Mouse (Mus musculus): ENCODE results near the gene Hbb-bt. TPM values are rescaled to one million over a fixed set of nuclear protein-coding genes. Genes with fewer than 3 reads are reported as not detected.
"Not testable (repeated sequence)": the region's sequence is repeated elsewhere in the genome, so short reads cannot be mapped to it uniquely, and the experiment has no call there.

Hbb-bt gene
- polyA plus RNA-seq, 1 experiment = not detected

DNA sequence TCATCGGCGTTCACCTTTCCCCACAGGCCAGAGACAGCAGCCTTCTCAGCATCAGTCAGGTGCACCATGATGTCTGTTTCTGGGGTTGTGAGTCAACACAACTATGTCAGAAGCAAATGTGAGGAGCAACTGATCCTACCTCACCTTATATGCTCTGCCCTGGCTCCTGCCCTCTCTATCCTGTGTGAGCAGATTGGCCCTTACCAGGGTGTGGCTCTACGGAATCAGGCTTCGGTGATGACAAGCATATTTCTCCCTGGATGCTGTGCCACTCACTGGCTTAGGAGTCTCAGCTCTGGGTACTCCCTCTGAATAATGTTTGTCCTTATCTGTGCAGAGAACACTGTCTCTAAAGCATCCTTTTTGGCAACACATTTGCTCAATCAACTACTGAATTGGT is 14.0 kb upstream of the Hbb-bt start, which contains the start of gene Hbb-bs:
Gene Hbb-bs, minus strand, starts transcription at position 289 of the 400 bp plus-strand sequence.
- TF ChIP-seq TCF3 (IDR thresholded peaks at IDR 0.05; ENCODE audit: insufficient read length, low read depth) (no peak), MYOG (IDR thresholded peaks at IDR 0.05; ENCODE audit: control insufficient read depth in 1 of 3, insufficient read depth in 1 of 3, insufficient read length in 2 of 3, low read depth in 2 of 3) (no peak), MAX (IDR thresholded peaks at IDR 0.05; ENCODE audit: low read depth) (no peak), TCF12 (IDR thresholded peaks at IDR 0.05; ENCODE audit: insufficient read depth, poor library complexity, severe bottlenecking) (no peak), SRF (IDR thresholded peaks at IDR 0.05; ENCODE audit: control insufficient read depth, insufficient read length, low read depth) (no peak), USF1 (IDR thresholded peaks at IDR 0.05; ENCODE audit: low read depth) (no peak), POLR2AphosphoS2 (IDR thresholded peaks at IDR 0.05; ENCODE audit: insufficient read length, low read depth) (no peak), MYOD1 (IDR thresholded peaks at IDR 0.05; ENCODE audit: control insufficient read depth in 1 of 3, insufficient read length in 2 of 3, low read depth in 2 of 3) (no peak)
- Histone ChIP-seq H3K4me3 (no peak within 1 kb of the TSS), H3K79me2 (ENCODE audit: control insufficient read depth, insufficient read depth) (no peaks in the 10 kb centered on the region), H3K4me2 (ENCODE audit: low read depth) (no peak within 1 kb of the TSS), H3ac (ENCODE audit: control insufficient read depth, insufficient read length) (no peak within 1 kb of the TSS), H3K27me3 (ENCODE audit: control insufficient read depth, insufficient read depth, insufficient read length) (no peaks in the 10 kb centered on the region), H3K36me3 (ENCODE audit: control insufficient read depth, insufficient read depth) (no peaks in the 10 kb centered on the region)

DNA sequence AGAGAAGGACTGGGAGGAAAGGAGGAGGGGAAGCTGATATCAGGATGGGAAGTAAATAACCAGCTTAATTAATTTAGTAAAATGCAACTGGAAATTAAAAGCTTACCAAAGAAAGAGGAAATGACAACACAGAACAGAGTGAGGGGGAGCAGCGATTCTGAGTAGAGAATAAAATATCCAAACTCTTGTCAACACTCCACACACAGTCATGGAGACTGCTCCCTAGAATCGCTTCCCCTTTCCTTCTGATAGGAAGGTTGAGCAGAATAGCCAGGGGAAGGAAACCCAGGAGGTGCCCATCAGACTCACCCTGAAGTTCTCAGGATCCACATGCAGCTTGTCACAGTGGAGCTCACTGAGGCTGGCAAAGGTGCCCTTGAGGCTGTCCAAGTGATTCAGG is 13.3 kb upstream of the Hbb-bt start:
- not testable (repeated sequence) for H3K4me3 ChIP-seq

GRCm38 (mm10) chr7:103826255-103826887 is 12.6 kb upstream of the Hbb-bt start:
- Histone ChIP-seq H3K27me3 (ENCODE audit: control insufficient read depth, insufficient read depth, insufficient read length) (no peaks in the 10 kb centered on the region), H3K36me3 (ENCODE audit: control insufficient read depth, insufficient read depth) (no peaks in the 10 kb centered on the region), H3K79me2 (ENCODE audit: control insufficient read depth, insufficient read depth) (no peaks in the 10 kb centered on the region), H3ac (ENCODE audit: control insufficient read depth, insufficient read length) (no peak overlapping the region), H3K4me2 (ENCODE audit: low read depth) (no peak overlapping the region), H3K4me3 (no peak overlapping the region)
- no peak for TF ChIP-seq MYOD1 (IDR thresholded peaks at IDR 0.05; ENCODE audit: control insufficient read depth in 1 of 3, insufficient read length in 2 of 3, low read depth in 2 of 3)
- TF ChIP-seq POLR2AphosphoS2 (IDR thresholded peaks at IDR 0.05; ENCODE audit: insufficient read length, low read depth) = no peak
- TF ChIP-seq E2F4 (IDR thresholded peaks at IDR 0.05; ENCODE audit: insufficient read depth) = no peak
- TF ChIP-seq CEBPB (IDR thresholded peaks at IDR 0.05; ENCODE audit: insufficient read depth, poor library complexity, severe bottlenecking) = no peak
- TF ChIP-seq TCF12 (IDR thresholded peaks at IDR 0.05; ENCODE audit: insufficient read depth, poor library complexity, severe bottlenecking) = no peak
- no peak for TF ChIP-seq USF1 (IDR thresholded peaks at IDR 0.05; ENCODE audit: low read depth)
- no peak for TF ChIP-seq REST (IDR thresholded peaks at IDR 0.05; ENCODE audit: insufficient read depth, insufficient read length)
- no peak for TF ChIP-seq MYOG (IDR thresholded peaks at IDR 0.05; ENCODE audit: control insufficient read depth in 1 of 3, insufficient read depth in 1 of 3, insufficient read length in 2 of 3, low read depth in 2 of 3)

More for the DNA sequence above, 13.3 kb upstream of the Hbb-bt start:
- not testable (repeated sequence) for H3K79me2 ChIP-seq (ENCODE audit: control insufficient read depth, insufficient read depth); H3K27me3 ChIP-seq (ENCODE audit: control insufficient read depth, insufficient read depth, insufficient read length); H3K36me3 ChIP-seq (ENCODE audit: control insufficient read depth, insufficient read depth); H3K4me2 ChIP-seq (ENCODE audit: low read depth); H3ac ChIP-seq (ENCODE audit: control insufficient read depth, insufficient read length)

DNA sequence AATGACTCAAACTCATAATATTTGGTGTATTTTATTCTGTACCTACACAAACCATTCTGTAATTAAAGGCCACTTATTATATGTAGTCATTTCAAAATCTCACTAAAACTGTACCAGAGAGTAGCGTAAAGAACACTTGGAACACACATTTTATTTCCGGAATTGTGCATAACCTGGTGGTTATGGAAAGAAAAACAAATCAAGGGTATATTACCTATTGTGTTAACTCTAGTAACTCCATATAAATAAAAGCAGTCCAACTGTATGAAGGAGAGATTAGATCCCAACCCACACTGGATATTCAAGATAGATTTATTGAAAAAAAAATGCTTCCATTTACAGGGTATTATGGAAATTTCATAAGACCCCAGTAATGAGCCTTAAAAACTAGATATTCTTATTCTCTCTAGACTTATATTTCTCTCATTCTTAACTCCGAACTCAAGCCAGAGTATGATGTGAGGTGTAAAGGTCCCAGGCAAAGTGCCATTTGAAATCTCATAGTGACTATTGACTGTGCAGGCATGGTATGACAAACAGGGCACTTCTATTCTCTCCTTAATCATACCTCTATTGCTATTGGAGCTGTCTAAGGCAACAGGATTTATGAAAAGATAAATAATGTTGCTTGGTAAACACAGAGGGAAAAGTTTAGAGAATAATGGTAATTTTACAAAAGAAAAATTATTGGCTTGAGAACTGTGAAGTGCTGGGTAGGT is 11.9 kb upstream of the Hbb-bt start:
- Histone ChIP-seq H3K4me3 (no peak overlapping the region), H3K4me2 (ENCODE audit: low read depth) (no peak overlapping the region), H3K79me2 (ENCODE audit: control insufficient read depth, insufficient read depth) (no peaks in the 10 kb centered on the region), H3ac (ENCODE audit: control insufficient read depth, insufficient read length) (no peak overlapping the region), H3K27me3 (ENCODE audit: control insufficient read depth, insufficient read depth, insufficient read length) (no peaks in the 10 kb centered on the region), H3K36me3 (ENCODE audit: control insufficient read depth, insufficient read depth) (no peaks in the 10 kb centered on the region)
- TF ChIP-seq POLR2AphosphoS2 (IDR thresholded peaks at IDR 0.05; ENCODE audit: insufficient read length, low read depth) (no peak), SRF (IDR thresholded peaks at IDR 0.05; ENCODE audit: control insufficient read depth, insufficient read length, low read depth) (no peak), E2F4 (IDR thresholded peaks at IDR 0.05; ENCODE audit: insufficient read depth) (no peak), MAX (IDR thresholded peaks at IDR 0.05; ENCODE audit: low read depth) (no peak), MYOD1 (IDR thresholded peaks at IDR 0.05; ENCODE audit: control insufficient read depth in 1 of 3, insufficient read length in 2 of 3, low read depth in 2 of 3) (no peak), MYOG (IDR thresholded peaks at IDR 0.05; ENCODE audit: control insufficient read depth in 1 of 3, insufficient read depth in 1 of 3, insufficient read length in 2 of 3, low read depth in 2 of 3) (no peak), USF1 (IDR thresholded peaks at IDR 0.05; ENCODE audit: low read depth) (no peak), TCF3 (IDR thresholded peaks at IDR 0.05; ENCODE audit: insufficient read length, low read depth) (no peak), POLR2A (IDR thresholded peaks at IDR 0.05; ENCODE audit: insufficient read length, low read depth) (no peak), TCF12 (IDR thresholded peaks at IDR 0.05; ENCODE audit: insufficient read depth, poor library complexity, severe bottlenecking) (no peak), REST (IDR thresholded peaks at IDR 0.05; ENCODE audit: insufficient read depth, insufficient read length) (no peak), CEBPB (IDR thresholded peaks at IDR 0.05; ENCODE audit: insufficient read depth, poor library complexity, severe bottlenecking) (no peak)

- Histone ChIP-seq H3K36me3 (ENCODE audit: control insufficient read depth, insufficient read depth) (no peaks in the 10 kb centered on the region), H3K27me3 (ENCODE audit: control insufficient read depth, insufficient read depth, insufficient read length) (no peaks in the 10 kb centered on the region), H3ac (ENCODE audit: control insufficient read depth, insufficient read length) (no peak overlapping the region), H3K4me3 (no peak overlapping the region), H3K79me2 (ENCODE audit: control insufficient read depth, insufficient read depth) (no peaks in the 10 kb centered on the region), H3K4me2 (ENCODE audit: low read depth) (no peak overlapping the region)
- TF ChIP-seq SRF (IDR thresholded peaks at IDR 0.05; ENCODE audit: control insufficient read depth, insufficient read length, low read depth) (no peak), MYOG (IDR thresholded peaks at IDR 0.05; ENCODE audit: control insufficient read depth in 1 of 3, insufficient read depth in 1 of 3, insufficient read length in 2 of 3, low read depth in 2 of 3) (no peak), TCF12 (IDR thresholded peaks at IDR 0.05; ENCODE audit: insufficient read depth, poor library complexity, severe bottlenecking) (no peak), POLR2AphosphoS2 (IDR thresholded peaks at IDR 0.05; ENCODE audit: insufficient read length, low read depth) (no peak), USF1 (IDR thresholded peaks at IDR 0.05; ENCODE audit: low read depth) (no peak), TCF3 (IDR thresholded peaks at IDR 0.05; ENCODE audit: insufficient read length, low read depth) (no peak), CEBPB (IDR thresholded peaks at IDR 0.05; ENCODE audit: insufficient read depth, poor library complexity, severe bottlenecking) (no peak), MYOD1 (IDR thresholded peaks at IDR 0.05; ENCODE audit: control insufficient read depth in 1 of 3, insufficient read length in 2 of 3, low read depth in 2 of 3) (no peak), E2F4 (IDR thresholded peaks at IDR 0.05; ENCODE audit: insufficient read depth) (no peak), POLR2A (IDR thresholded peaks at IDR 0.05; ENCODE audit: insufficient read length, low read depth) (no peak), REST (IDR thresholded peaks at IDR 0.05; ENCODE audit: insufficient read depth, insufficient read length) (no peak), MAX (IDR thresholded peaks at IDR 0.05; ENCODE audit: low read depth) (no peak)
These were observed 10.8 kb upstream of the Hbb-bt start for GRCm38 (mm10) chr7:103824597-103824996.

GRCm38 (mm10) chr7:103815085-103815484 is 1.3 kb upstream of the Hbb-bt start:
- not testable (repeated sequence) for H3K4me3 ChIP-seq; H3K27me3 ChIP-seq (ENCODE audit: control insufficient read depth, insufficient read depth, insufficient read length); H3K79me2 ChIP-seq (ENCODE audit: control insufficient read depth, insufficient read depth); H3K4me2 ChIP-seq (ENCODE audit: low read depth); H3K36me3 ChIP-seq (ENCODE audit: control insufficient read depth, insufficient read depth); H3ac ChIP-seq (ENCODE audit: control insufficient read depth, insufficient read length)

DNA sequence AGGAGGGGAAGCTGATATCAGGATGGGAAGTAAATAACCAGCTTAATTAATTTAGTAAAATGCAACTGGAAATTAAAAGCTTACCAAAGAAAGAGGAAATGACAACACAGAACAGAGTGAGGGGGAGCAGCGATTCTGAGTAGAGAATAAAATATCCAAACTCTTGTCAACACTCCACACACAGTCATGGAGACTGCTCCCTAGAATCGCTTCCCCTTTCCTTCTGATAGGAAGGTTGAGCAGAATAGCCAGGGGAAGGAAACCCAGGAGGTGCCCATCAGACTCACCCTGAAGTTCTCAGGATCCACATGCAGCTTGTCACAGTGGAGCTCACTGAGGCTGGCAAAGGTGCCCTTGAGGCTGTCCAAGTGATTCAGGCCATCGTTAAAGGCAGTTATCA is 644 bp downstream of the Hbb-bt start:
- H3K4me2 ChIP-seq (ENCODE audit: low read depth); H3K4me3 ChIP-seq; H3K79me2 ChIP-seq (ENCODE audit: control insufficient read depth, insufficient read depth); H3K36me3 ChIP-seq (ENCODE audit: control insufficient read depth, insufficient read depth); H3K27me3 ChIP-seq (ENCODE audit: control insufficient read depth, insufficient read depth, insufficient read length); H3ac ChIP-seq (ENCODE audit: control insufficient read depth, insufficient read length): not testable (repeated sequence)
